Mouse (Mus musculus) embryo, embryonic 11 days (tissue): Measurements from ENCODE around the gene Kcnb1.

Source experiments
- DNase-seq: peaks from one replicate; pipeline ENCODE4 v3.0.0-alpha.2; 2015

Kcnb1 gene

GRCm38 (mm10) chr2:167203505-167204166 is 13.7 kb upstream of the Kcnb1 start:
- DNase-seq, result peak; percentile 26

DNA sequence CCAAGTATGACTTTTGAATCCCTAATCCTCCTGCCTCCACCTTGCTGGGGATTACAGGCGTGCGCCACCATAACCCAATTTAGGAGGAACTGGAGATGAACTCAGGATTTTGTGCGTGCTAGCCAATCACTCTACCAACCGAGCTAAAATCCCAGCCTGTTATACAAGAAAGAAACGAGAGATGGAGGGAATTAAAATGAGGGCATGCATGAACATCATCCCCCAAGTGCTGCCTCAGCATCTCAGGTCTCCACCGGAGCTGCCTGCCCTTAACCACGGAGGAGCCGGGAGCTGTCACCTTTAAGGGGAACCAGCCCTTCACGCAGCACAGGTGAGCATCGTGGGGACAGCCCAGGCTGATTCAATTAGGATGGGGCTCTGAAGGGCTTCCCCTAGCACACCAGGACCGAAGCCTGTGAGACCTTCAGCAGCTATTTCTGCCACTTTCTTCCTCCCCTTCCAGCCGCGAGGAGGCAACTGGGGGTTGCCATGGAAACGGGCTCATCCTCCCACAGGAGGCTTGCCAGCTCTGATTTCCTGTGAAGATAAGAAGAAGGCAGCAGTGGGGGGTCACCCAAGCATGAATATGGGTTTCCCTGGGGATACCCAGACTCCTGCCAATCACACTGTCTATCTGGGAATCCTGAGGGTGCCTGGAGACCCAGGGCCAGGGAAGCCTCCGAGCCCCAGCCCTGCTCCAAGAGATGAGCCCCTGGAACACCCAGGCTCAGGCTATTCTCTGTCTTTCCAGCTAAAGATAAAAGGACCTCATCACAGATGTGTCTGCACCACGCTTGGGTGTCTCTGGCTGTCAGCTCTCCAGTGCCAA is 11.7 kb upstream of the Kcnb1 start:
- DNase-seq, result peak; percentile 72

- DNase-seq, result peak; percentile 56
These were observed 8.9 kb upstream of the Kcnb1 start for GRCm38 (mm10) chr2:167198660-167199427.

GRCm38 (mm10) chr2:167193361-167193760 is 3.4 kb upstream of the Kcnb1 start:
- no peak for DNase-seq

DNA sequence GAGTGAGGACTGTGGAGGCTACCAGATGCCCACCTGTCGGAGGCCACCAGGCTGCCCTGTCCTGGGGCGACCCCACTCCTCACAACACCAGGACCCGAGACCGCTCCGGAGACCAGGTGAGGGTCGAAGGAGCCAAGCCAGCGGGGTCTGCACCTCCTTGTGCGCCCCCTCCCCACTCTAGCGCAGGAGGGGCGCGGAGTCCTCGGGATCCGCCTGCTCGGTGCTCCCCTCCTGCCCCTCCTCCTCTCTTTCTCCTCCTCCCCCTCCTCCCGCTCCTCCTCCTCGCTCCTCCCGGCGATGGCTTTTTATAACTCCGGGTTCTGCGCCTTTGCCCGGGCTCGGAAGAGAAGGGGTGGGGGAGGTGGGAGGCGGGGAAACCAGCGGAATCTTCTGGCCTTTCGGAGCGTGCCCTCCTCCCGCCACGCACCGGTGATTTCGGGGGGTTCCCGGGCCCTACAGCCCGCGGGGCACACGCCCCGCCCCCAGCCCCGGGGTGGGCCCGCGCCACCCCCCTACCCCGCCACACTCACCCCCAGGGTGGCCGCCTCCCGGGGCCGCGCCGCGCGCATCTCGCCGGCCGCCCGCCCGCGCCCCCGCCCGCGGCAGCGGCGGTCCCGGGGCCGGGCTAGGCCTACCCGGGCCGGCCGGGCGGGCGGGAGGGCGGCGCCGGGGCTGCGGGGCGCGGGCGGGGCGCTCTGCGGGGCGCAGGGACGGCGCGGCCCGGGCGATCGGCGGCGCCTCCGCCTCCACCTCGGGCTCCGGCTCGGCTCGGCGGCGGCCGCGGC is 472 bp downstream of the Kcnb1 start:
- peak; percentile 66 for DNase-seq

GRCm38 (mm10) chr2:167188315-167189207 is 1.4 kb downstream of the Kcnb1 start:
- DNase-seq, result peak; percentile 81

DNA sequence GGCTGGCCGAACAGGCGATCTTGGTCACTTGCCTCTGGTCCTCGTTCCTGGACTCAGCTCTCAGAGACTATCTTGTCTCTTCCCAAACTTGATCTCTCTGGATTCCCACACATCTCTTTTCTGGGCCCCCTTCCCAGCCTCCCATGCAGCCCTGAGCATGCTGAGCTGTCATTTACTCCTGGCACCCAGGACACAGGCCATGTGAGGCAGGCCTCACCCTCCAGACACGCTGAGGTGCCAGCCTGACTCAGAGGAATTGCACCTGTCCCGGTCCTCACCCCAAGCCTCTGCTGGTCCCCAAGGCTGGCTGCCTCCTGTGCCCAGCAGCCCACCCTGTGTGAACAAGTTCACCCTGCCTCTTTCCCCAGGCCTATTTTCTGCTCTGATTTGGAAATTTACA is 2.8 kb downstream of the Kcnb1 start:
- DNase-seq, result no peak

DNA sequence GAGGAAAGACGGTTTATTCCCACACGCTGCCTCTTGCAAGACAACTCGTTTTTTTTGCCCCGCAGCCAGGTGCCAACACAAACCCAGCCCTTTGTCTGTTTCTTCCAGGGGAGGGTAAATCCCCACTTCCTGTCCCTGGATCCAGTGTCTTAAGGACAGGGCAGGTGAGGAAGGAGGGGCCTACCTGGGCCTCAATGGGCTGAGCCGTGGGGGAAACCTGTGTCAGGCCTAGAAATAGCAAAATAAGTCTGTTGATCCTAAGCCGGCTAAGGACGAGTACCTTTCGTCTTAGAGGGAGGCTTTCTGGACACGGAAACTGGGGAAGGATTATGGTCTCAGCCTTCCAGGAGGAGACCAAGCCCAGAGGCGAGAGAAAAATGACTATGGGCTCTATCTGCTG is 3.4 kb downstream of the Kcnb1 start:
- no peak for DNase-seq

GRCm38 (mm10) chr2:167186003-167186402 is 4.0 kb downstream of the Kcnb1 start:
- no peak for DNase-seq

- DNase-seq, result no peak
These were observed 4.5 kb downstream of the Kcnb1 start for GRCm38 (mm10) chr2:167185432-167185831.

DNA sequence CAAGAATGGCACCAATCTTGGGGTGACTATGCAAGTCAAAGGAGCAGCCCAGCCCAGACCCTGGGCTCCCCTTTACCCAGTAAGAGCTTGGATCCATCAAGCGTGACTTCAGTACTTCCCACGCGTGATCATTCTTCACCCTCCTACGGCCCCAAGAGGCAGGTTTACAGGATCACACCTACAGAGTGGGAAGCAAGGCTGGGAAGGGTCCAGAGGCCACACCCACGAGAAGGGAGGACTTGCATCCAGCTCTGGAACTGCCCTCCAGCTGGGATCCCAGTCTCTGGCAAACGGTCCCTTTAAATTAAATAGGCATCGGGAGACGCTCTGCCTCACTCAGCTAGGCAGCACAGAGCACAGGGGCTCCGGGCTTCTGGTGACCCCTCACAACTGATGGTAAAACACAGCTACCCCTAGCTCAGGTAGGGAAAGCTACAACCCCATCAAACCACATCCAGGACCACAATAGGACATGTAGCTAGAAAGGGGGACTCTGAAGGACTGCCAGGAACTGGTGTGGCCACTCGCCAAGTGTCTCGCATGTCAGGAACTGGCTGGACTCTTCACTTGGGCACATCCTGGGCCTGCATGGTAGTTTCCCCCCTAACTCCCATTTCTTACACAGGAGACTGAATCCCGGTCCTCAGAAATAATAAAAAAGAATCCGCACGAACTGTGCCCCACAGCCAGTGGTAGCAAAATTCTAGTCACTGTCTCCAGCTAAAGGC is 8.1 kb downstream of the Kcnb1 start:
- DNase-seq, result no peak

DNA sequence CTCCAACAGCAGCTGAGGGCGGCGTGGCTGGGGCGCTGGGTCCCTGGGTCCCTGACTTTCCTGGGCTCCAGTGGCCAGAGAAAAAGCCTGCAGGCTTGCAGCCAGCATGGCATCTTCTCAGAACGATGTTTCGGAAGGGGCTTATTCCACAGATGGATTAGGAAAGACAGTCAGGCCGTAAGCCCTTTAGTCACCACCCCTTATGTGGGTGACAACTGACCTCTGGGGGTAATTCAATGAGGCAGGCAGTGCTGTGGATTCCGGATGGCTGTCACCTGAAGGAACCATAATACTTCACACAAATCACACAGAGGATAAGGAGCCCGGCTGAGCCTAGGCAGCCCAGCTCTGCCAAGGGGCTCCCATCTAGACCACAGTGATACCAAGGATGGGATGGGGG is 8.9 kb downstream of the Kcnb1 start:
- no peak for DNase-seq

- no peak for DNase-seq
These were observed 10.7 kb downstream of the Kcnb1 start for GRCm38 (mm10) chr2:167179301-167179700.

DNA sequence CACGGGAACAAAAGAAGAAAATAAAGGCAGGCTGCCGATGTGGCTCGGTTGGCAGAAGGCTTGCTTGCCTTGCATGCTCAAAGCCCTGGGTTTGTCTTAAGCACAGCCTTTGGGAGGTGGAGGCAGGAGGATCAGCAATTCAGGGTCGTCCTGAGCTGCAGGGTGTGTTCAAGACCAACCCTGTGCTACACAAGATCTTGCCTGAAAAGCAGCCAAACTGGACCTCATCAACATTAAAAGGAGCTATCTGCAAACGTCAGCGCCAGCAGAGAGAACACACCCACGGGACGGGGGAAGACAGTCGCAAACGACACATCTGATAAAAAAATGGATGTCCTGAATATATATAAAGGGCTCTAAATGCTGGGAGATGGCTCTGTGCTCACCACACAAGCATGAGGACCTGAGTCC is 12.7 kb downstream of the Kcnb1 start:
- no peak for DNase-seq

GRCm38 (mm10) chr2:167175284-167175683 is 14.7 kb downstream of the Kcnb1 start:
- DNase-seq, result no peak

DNA sequence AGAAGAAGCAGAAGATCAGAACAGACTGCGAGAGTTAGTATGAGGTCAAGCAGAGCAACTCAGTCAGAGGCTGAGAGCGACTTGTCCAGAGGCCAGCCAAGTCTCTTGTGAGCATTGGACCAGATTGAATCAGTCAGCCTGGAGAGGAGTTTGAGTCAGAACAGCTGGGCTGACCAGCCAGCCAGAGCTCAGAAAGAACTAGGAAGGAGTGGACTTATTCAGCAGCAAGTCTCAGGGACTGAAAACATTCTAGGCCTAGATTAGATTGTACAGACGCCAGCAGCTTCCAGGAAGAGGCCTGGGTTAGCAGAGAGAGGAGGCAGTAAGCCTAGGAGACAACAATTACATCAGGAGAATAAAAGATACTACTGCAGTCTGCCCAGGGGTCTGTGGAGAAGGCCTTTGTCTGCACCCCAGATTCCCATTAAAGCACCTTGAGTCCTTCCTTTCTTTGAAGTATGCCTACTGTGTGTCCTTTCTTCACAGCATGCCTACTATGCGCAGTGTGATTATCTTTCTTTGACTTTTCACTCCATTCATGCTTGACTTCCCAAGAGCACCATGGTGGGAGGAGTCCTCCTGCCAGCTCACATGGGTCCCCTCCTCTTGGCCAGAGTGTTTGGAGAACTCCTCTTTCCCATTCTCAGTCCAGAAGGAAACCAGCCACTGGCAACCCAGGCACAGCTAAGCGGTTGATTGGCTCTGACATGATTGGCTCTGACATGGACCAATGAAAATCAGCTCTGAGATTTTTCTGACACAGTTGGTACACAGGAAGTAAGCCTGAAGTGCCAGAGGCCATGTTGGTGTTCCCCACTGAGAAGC is 16.7 kb downstream of the Kcnb1 start:
- no peak for DNase-seq

DNA sequence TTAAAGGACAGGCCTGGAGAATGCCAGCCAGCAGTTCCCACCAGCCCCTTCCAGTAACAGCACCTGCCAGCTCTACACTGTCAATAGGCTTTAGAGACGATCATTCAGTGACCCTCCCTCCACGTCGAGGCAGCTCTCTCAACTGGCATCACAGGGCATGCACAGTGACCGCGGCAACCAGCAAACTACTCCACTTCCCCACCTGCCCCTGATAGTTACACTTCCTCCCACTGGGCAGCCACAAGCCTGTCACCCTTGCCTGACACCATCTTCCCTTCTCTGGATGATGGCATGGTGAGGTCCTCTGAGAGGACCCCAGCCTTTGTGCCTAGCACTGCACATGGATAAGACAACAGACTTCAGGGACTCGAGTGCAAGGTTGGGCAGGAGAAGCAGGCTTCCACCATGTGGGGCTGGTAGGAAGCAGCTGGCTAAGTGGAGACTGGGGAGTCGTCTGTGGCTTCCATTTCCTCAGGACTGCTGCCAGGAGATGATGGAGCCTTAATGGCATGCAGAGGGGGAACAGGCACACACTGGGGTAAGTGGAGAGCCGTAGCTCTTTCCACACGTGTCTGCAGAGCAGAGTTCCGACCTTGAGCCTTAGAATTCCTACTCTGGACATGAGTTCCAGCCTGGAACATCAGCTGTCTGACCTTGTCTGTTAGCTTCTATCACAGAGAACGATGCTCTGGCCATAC is 22.3 kb downstream of the Kcnb1 start:
- no peak for DNase-seq

- DNase-seq, result no peak
These were observed 26.4 kb downstream of the Kcnb1 start for GRCm38 (mm10) chr2:167163600-167163999.

DNA sequence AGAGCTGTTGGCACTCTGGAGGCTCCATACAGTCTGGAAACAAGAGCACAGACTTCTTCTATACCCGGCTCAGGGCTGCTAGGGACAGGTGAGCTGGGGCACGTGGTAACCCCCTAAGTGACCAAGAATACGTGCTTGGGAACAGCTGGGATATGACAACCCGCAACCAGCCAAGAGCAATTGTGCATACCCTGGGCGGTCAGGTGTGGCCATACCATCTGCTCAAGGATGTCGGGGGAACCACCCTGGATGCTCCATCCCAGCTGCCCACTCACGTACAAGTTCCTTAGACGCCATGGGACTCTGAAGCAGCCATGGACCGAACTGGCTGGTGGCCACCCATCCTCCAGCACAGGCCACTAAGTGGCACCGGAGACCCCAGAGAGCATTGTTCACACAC is 26.8 kb downstream of the Kcnb1 start:
- DNase-seq, result no peak
